Mouse (Mus musculus): ENCODE measurements around the gene Zfp932.
"Not testable (repeated sequence)": the region's sequence is repeated elsewhere in the genome, so short reads cannot be mapped to it uniquely, and the experiment has no call there.

DNA sequence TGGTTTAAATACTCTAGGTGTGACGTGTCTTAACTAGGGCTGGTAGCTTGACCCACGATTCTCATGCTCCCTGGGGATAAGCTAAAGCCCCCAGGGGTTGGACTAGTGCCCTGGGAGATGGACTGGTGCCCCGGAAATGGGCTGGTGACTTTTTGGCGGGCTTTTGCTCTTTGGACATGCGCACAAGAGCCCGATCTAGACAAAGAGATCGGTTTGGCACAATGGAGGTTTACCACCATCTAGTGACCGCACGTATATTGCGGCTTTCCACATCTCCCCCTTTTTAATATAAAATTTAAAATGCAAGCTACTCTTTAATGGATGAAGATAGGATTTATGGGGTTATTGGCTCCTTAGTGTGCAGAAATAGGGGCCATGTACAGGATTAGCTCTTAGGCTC is 19.5 kb downstream of the Zfp932 start:
- 0 out of 2 replicates have a peak, but pooled peaks have one; percentile 6 for TF ChIP-seq CTCF (conservative IDR thresholded peaks at IDR 0.05; ENCODE audit: insufficient read depth, insufficient read length, low read depth, low read length)
- not testable (repeated sequence) for TF ChIP-seq POLR2A (IDR thresholded peaks at IDR 0.05; ENCODE audit: low read depth, low read length)
